Comparison of ENCODE assay signal across 9 mouse cellular contexts in genomic region chr2:59424729-59425128, GRCm38 (mm10). TPM values are rescaled to one million over a fixed set of nuclear protein-coding genes. Genes with fewer than 3 reads are reported as not detected.
A peak's percentile ranks its signal among the peaks of the same experiment; 100 is the strongest.
DNase-seq lines count a peak whose midpoint lies in the region; ATAC-seq and TF ChIP-seq lines count a peak whose summit lies in the region.
"Had no signal": no experiment of that assay in that cellular context is flagged by ENCODE, and none has a peak within 500 bp of the region (broad histone marks: within the 10 kb centered on the region; RNA-seq: fewer than 3 reads in every experiment).

No protein-coding gene starts in this region.

- TF ChIP-seq POLR2A in kidney, adult 2 months (IDR thresholded peaks at IDR 0.05; ENCODE audit: low read depth, low read length): no peak

- H3K27ac ChIP-seq in kidney, adult 2 months (ENCODE audit: insufficient read depth, low read depth, low read length): no peak overlapping the region
- H3K27ac ChIP-seq in brown adipose tissue, adult 24 weeks (replicated peaks; ENCODE audit: low read depth, low read length): peak overlapping the region; percentile 100
- H3K27ac ChIP-seq in heart, embryonic 14.5 days (replicated peaks in 1 of 2; ENCODE audit: control insufficient read depth in 1 of 2, insufficient read depth in 1 of 2, low read depth in 2 of 2, low read length in 2 of 2): no peak overlapping the region
- H3K27ac ChIP-seq: limb, embryonic 15.5 days had no signal

- H3K9ac ChIP-seq in heart, embryonic 14.5 days (ENCODE audit: low read length): no peak overlapping the region
- H3K9ac ChIP-seq: limb, embryonic 15.5 days had no signal

- peak; percentile 61; the same call in 1 of the 2 replicates for ATAC-seq in heart, embryonic 14.5 days (ENCODE audit: insufficient number of reproducible peaks, insufficient read depth, low FRiP score, low read depth)
- ATAC-seq in megakaryocyte progenitor cell, adult 5-6 weeks (replicated peaks; ENCODE audit: poor library complexity): no peak

- H3K4me1 ChIP-seq in kidney, adult 2 months (ENCODE audit: control insufficient read depth, insufficient read depth, low read length): peaks cover 2% of the 10 kb centered on the region; the same call in 1 of the 2 replicates
- peaks cover 34% of the 10 kb centered on the region; the same call in 1 of the 2 replicates for H3K4me1 ChIP-seq in brown adipose tissue, adult 24 weeks (ENCODE audit: control insufficient read depth, insufficient read depth, insufficient read length, low read length)
- peaks cover 0 to 8% of the 10 kb centered on the region in 2 experiments; a peak in 1 of 4 replicates for H3K4me1 ChIP-seq in heart, embryonic 14.5 days (ENCODE audit: control insufficient read depth in 2 of 2, insufficient read depth in 2 of 2, low read length in 2 of 2)

- no peaks in the 10 kb centered on the region for H3K9me3 ChIP-seq in heart, embryonic 14.5 days (ENCODE audit: control insufficient read depth, low read length)
- H3K9me3 ChIP-seq: limb, embryonic 15.5 days had no signal

- peak; percentile 54 for TF ChIP-seq CTCF in kidney, adult 2 months (conservative IDR thresholded peaks at IDR 0.05; ENCODE audit: insufficient read depth, insufficient read length, low read depth, low read length)

- H3K27me3 ChIP-seq in kidney, adult 2 months (replicated peaks; ENCODE audit: control insufficient read depth, insufficient read depth, low read length): no peaks in the 10 kb centered on the region
- no peaks in the 10 kb centered on the region for H3K27me3 ChIP-seq in heart, embryonic 14.5 days (ENCODE audit: control insufficient read depth, insufficient read depth, low read length)
- H3K27me3 ChIP-seq: limb, embryonic 15.5 days had no signal

- no peak for DNase-seq in kidney, adult 2 months
- no peak for DNase-seq in kidney, adult 18-20 months
- peak; percentile 42 for DNase-seq in layer of hippocampus, adult 9-11 months
- DNase-seq in neural tube, embryonic 10.5 days (ENCODE audit: extremely low spot score, low spot score): peak; percentile 41
- no peak for DNase-seq in gastrocnemius, postnatal 25 days

- H3K4me3 ChIP-seq in kidney, adult 2 months (ENCODE audit: insufficient read depth, low read depth, low read length): no peak overlapping the region
- H3K4me3 ChIP-seq in brown adipose tissue, adult 24 weeks (ENCODE audit: insufficient read depth, low read depth, low read length): no peak overlapping the region
- H3K4me3 ChIP-seq in heart, embryonic 14.5 days (ENCODE audit: control insufficient read depth in 1 of 2, insufficient read depth in 1 of 2, low read depth in 1 of 2, low read length in 2 of 2): no peak overlapping the region
- H3K4me3 ChIP-seq: limb, embryonic 15.5 days had no signal

- WGBS in kidney, adult 2 months: 42% methylated on average over 5 of the region's 5 CpGs
- 30% methylated on average over 5 of the region's 5 CpGs for WGBS in heart, embryonic 14.5 days

- H3K4me2 ChIP-seq in heart, embryonic 14.5 days (ENCODE audit: low read length): no peak overlapping the region
- H3K4me2 ChIP-seq: limb, embryonic 15.5 days had no signal

- no peaks in the 10 kb centered on the region for H3K36me3 ChIP-seq in kidney, adult 2 months (ENCODE audit: control insufficient read depth, insufficient read depth, low read length)
- no peaks in the 10 kb centered on the region for H3K36me3 ChIP-seq in heart, embryonic 14.5 days (ENCODE audit: control insufficient read depth, insufficient read depth, low read length)
- H3K36me3 ChIP-seq: limb, embryonic 15.5 days had no signal

RNA-seq across cellular contexts. Expression of gene Dapl1, which starts 59.7 kb away (rescaled TPM):
- 0.20 and 1.3 TPM in 2 replicates for polyA plus RNA-seq in kidney, adult 2 months (2012; rRNA removed)
- not detected in 2 replicates for polyA plus RNA-seq in brown adipose tissue, adult 24 weeks (2012; ENCODE audit: insufficient read depth, insufficient read length, missing spikeins)
- 1.4 and 1.9 TPM in 2 replicates for polyA plus RNA-seq in heart, embryonic 14.5 days (2014; fragmentation: Nextera tagmentation; extraction: Ambion mirVana)
- not detected for total RNA-seq in gastrocnemius, postnatal 25 days (2021)
- total RNA-seq in megakaryocyte progenitor cell, adult 5-6 weeks (2015): not detected in 2 replicates
- not detected in 2 replicates for total RNA-seq in megakaryocyte progenitor cell, adult 5-6 weeks (2017)

Comparison
In these comparisons a context has a peak if more than half of its experiments do, and no peak if none do; other contexts are left out.
1. DNase-seq: peak in layer of hippocampus, adult 9-11 months (single experiment) and neural tube, embryonic 10.5 days (single experiment); none in kidney, adult 2 months (single experiment), kidney, adult 18-20 months (single experiment) and gastrocnemius, postnatal 25 days (single experiment).